Mouse (Mus musculus) urinary bladder, postnatal 4 days (tissue): Measurements from ENCODE around the gene Cd109.

ENCODE experiments used
- DNase-seq, 2 experiments: peaks; one replicate each; pipeline ENCODE4 v3.0.0; 2021 to 2022; ENCODE audit warnings: low spot score in 2 of 2

Gene Cd109

GRCm38 (mm10) chr9:78641386-78641785 lies 26.0 kb downstream of the Cd109 start:
- no peak for DNase-seq

- peak in 1 of 2 experiments; percentile 75 for DNase-seq
Measured at GRCm38 (mm10) chr9:78646008-78646777, 30.8 kb downstream of the Cd109 start.

- DNase-seq = no peak
Measured at GRCm38 (mm10) chr9:78648641-78649040, 33.3 kb downstream of the Cd109 start.

- no peak for DNase-seq
Measured at GRCm38 (mm10) chr9:78649398-78649797, 34.1 kb downstream of the Cd109 start.

- DNase-seq = no peak
Measured at GRCm38 (mm10) chr9:78657564-78657963, 42.2 kb downstream of the Cd109 start.

GRCm38 (mm10) chr9:78671446-78671985 lies 56.2 kb downstream of the Cd109 start:
- no peak for DNase-seq

GRCm38 (mm10) chr9:78700691-78701090 lies 85.3 kb downstream of the Cd109 start:
- DNase-seq = peak; percentile 25 to 72

- DNase-seq = no peak
Measured at GRCm38 (mm10) chr9:78702509-78703239, 87.3 kb downstream of the Cd109 start.

GRCm38 (mm10) chr9:78720888-78721798 lies 105.8 kb downstream of the Cd109 start:
- no peak for DNase-seq

- DNase-seq = no peak
Measured at GRCm38 (mm10) chr9:78731931-78732330, 116.6 kb downstream of the Cd109 start.

- DNase-seq = no peak
Measured at GRCm38 (mm10) chr9:78735519-78735918, 120.2 kb downstream of the Cd109 start.

GRCm38 (mm10) chr9:78742012-78742411 lies 126.7 kb downstream of the Cd109 start:
- no peak for DNase-seq

- no peak for DNase-seq
Measured at GRCm38 (mm10) chr9:78750246-78750645, 134.9 kb downstream of the Cd109 start.
